Mouse (Mus musculus): ENCODE measurements around the gene Mrpl50. TPM values are rescaled to one million over a fixed set of nuclear protein-coding genes. Genes with fewer than 3 reads are reported as not detected.
A peak's percentile ranks its signal among the peaks of the same experiment; 100 is the strongest.

The Mrpl50 gene
- 1.4 TPM in 1 of 2 replicates, not detected in the other for polyA plus RNA-seq (2012; ENCODE audit: insufficient read depth, low replicate concordance)

- no peak for TF ChIP-seq GATA1 (IDR thresholded peaks at IDR 0.05; ENCODE audit: borderline replicate concordance, low read length)
- TF ChIP-seq FLI1 (IDR thresholded peaks at IDR 0.05; ENCODE audit: low read length), result no peak
- H3K9me3 ChIP-seq, result no peaks in the 10 kb centered on the region
- peaks cover 39% of the 10 kb centered on the region for H3K4me1 ChIP-seq
- H3K36me3 ChIP-seq (replicated peaks; ENCODE audit: low read length), result peaks cover 58% of the 10 kb centered on the region
- H3K27me3 ChIP-seq (replicated peaks), result no peaks in the 10 kb centered on the region
- H3K4me3 ChIP-seq (replicated peaks), result peak within 1 kb of the TSS; percentile 99
Observed at GRCm38 (mm10) chr4:49520572-49521340, at the start of gene Mrpl50, which contains the start of gene Zfp189. Gene Mrpl50, minus strand, starts transcription at chr4:49521093. Gene Zfp189, plus strand, starts transcription at chr4:49521176.

- H3K4me1 ChIP-seq, result peaks cover 31% of the 10 kb centered on the region
- H3K9me3 ChIP-seq, result no peaks in the 10 kb centered on the region
- no peak overlapping the region for H3K4me3 ChIP-seq (replicated peaks)
- no peaks in the 10 kb centered on the region for H3K27me3 ChIP-seq (replicated peaks)
- TF ChIP-seq FLI1 (IDR thresholded peaks at IDR 0.05; ENCODE audit: low read length), result no peak
- no peak for TF ChIP-seq GATA1 (IDR thresholded peaks at IDR 0.05; ENCODE audit: borderline replicate concordance, low read length)
- H3K36me3 ChIP-seq (replicated peaks; ENCODE audit: low read length), result no peaks in the 10 kb centered on the region
Observed at GRCm38 (mm10) chr4:49567613-49568012, 46.7 kb upstream of the Mrpl50 start.

DNA sequence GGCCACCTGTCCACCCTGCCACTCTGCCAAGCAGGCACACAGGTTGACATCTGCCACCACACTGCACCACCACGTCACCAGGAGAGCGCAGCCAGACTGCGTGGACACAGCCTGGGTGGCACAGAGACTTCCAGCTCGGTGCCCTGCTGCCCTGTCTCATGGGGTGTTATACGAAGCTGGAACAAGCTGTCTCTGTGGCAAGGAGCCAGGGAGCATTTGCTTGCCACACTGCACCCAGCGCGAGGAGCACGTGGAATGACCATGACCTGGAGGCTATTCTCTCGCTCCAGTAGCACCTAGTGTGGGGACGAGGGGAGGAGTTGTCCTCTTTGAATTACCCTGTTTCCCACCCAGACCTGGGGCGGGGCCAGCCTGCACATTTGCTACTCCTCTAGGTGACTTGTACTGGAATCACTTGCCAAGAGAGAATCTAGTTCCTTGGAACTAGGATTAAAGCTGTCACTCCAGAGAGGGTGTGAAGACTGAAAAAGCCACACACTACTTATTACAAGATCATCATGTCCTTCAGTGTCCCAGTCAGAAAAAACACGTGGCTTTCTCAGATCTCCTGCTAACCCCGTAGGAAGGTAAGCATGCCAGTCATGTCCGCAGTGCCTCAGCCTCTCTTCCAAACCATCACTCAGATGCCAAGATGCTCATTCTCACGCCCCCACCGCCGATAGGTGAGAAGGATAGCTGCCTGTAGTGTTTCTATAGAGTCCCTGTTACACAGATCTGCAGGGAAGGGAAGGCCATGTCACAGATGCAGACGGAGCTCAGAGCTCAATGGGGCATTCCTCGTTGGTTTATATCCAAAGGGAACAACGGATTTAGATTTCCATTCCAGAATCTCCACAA is 39.3 kb upstream of the Mrpl50 start:
- Histone ChIP-seq H3K27me3 (replicated peaks) (peaks cover 11% of the 10 kb centered on the region), H3K36me3 (replicated peaks; ENCODE audit: low read length) (no peaks in the 10 kb centered on the region), H3K9me3 (0 out of 2 replicates have a peak, but pooled peaks cover 3% of the 10 kb centered on the region), H3K4me3 (replicated peaks) (peak overlapping the region; percentile 25), H3K4me1 (no peaks in the 10 kb centered on the region)
- TF ChIP-seq FLI1 (IDR thresholded peaks at IDR 0.05; ENCODE audit: low read length), result no peak
- no peak for TF ChIP-seq GATA1 (IDR thresholded peaks at IDR 0.05; ENCODE audit: borderline replicate concordance, low read length)

DNA sequence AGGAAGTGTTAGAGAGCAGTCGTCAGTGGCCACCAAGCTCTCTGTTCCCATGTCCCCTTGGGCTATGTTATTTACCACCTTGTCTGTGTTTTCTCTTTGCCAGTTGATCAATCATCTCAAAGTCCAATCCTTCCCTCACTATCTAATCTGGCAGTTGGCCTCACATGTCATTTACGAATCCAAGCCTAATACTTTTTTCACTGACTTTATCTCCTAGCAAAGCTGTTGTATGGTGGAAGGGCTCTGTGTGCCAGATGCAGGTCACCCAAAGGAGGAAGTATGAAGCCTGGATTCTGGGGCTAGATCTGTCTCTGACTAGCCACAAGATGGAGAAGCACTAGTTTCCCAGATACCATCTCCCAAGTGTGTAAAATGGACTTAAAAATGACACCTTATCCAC is 37.3 kb upstream of the Mrpl50 start:
- H3K36me3 ChIP-seq (replicated peaks; ENCODE audit: low read length), result no peaks in the 10 kb centered on the region
- TF ChIP-seq FLI1 (IDR thresholded peaks at IDR 0.05; ENCODE audit: low read length) (no peak), GATA1 (IDR thresholded peaks at IDR 0.05; ENCODE audit: borderline replicate concordance, low read length) (no peak)
- peaks cover 14% of the 10 kb centered on the region for H3K27me3 ChIP-seq (replicated peaks)
- 0 out of 2 replicates have a peak, but pooled peaks cover 3% of the 10 kb centered on the region for H3K9me3 ChIP-seq
- no peaks in the 10 kb centered on the region for H3K4me1 ChIP-seq
- H3K4me3 ChIP-seq (replicated peaks), result no peak overlapping the region

GRCm38 (mm10) chr4:49557375-49557774 is 36.5 kb upstream of the Mrpl50 start:
- TF ChIP-seq GATA1 (IDR thresholded peaks at IDR 0.05; ENCODE audit: borderline replicate concordance, low read length) (no peak), FLI1 (IDR thresholded peaks at IDR 0.05; ENCODE audit: low read length) (no peak)
- Histone ChIP-seq H3K9me3 (0 out of 2 replicates have a peak, but pooled peaks cover 3% of the 10 kb centered on the region), H3K27me3 (replicated peaks) (peaks cover 14% of the 10 kb centered on the region), H3K4me1 (no peaks in the 10 kb centered on the region), H3K36me3 (replicated peaks; ENCODE audit: low read length) (no peaks in the 10 kb centered on the region), H3K4me3 (replicated peaks) (no peak overlapping the region)

GRCm38 (mm10) chr4:49553380-49553779 is 32.5 kb upstream of the Mrpl50 start:
- H3K4me1 ChIP-seq, result no peaks in the 10 kb centered on the region
- TF ChIP-seq FLI1 (IDR thresholded peaks at IDR 0.05; ENCODE audit: low read length), result no peak
- no peak for TF ChIP-seq GATA1 (IDR thresholded peaks at IDR 0.05; ENCODE audit: borderline replicate concordance, low read length)
- H3K9me3 ChIP-seq, result no peaks in the 10 kb centered on the region

GRCm38 (mm10) chr4:49549383-49549782 is 28.5 kb upstream of the Mrpl50 start, which contains the start of gene Aldob:
Gene Aldob, minus strand, starts transcription at chr4:49549546.
- Histone ChIP-seq H3K36me3 (replicated peaks; ENCODE audit: low read length) (no peaks in the 10 kb centered on the region), H3K27me3 (replicated peaks) (peaks cover 4% of the 10 kb centered on the region), H3K9me3 (no peaks in the 10 kb centered on the region), H3K4me1 (no peaks in the 10 kb centered on the region), H3K4me3 (replicated peaks) (no peak within 1 kb of the TSS)
- no peak for TF ChIP-seq FLI1 (IDR thresholded peaks at IDR 0.05; ENCODE audit: low read length)
- no peak for TF ChIP-seq GATA1 (IDR thresholded peaks at IDR 0.05; ENCODE audit: borderline replicate concordance, low read length)

More at GRCm38 (mm10) chr4:49553380-49553779, 32.5 kb upstream of the Mrpl50 start:
- Histone ChIP-seq H3K27me3 (replicated peaks) (peaks cover 3% of the 10 kb centered on the region), H3K4me3 (replicated peaks) (no peak overlapping the region), H3K36me3 (replicated peaks; ENCODE audit: low read length) (no peaks in the 10 kb centered on the region)

DNA sequence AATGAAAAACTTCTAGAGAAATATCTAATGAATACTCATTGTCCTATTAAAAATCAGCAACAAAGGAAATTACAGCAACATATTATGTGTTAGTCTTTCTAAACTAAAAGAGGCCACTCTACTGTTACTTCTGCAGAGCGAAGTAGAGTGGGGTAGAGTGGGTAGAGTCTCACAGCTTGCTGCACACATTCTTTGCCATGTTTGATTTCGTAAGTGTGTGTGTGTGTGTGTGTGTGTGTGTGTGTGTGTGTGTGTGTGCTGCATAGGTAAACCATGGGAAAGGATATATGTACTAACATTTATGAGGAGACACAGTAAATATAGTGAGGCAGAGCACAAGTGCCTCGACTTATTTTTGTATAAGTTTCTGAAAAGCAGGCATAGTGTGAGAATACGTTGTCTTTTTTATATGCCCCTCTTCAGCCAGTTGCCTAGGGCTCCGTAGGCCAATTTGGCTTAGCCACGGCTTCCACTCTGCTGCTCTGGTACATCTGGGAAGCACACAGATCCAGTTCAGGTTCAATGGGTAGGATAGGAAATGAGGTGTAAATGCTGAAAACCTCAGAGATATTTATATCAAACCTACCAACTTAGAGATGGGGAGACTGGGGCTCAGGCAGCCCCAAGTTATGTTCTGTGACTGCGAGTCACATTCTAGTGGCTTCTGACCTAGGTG is 26.8 kb upstream of the Mrpl50 start:
- Histone ChIP-seq H3K9me3 (no peaks in the 10 kb centered on the region), H3K4me1 (no peaks in the 10 kb centered on the region), H3K4me3 (replicated peaks) (no peak overlapping the region), H3K27me3 (replicated peaks) (peaks cover 2% of the 10 kb centered on the region), H3K36me3 (replicated peaks; ENCODE audit: low read length) (no peaks in the 10 kb centered on the region)
- TF ChIP-seq FLI1 (IDR thresholded peaks at IDR 0.05; ENCODE audit: low read length), result no peak
- no peak for TF ChIP-seq GATA1 (IDR thresholded peaks at IDR 0.05; ENCODE audit: borderline replicate concordance, low read length)

- H3K4me1 ChIP-seq, result no peaks in the 10 kb centered on the region
- H3K27me3 ChIP-seq (replicated peaks), result peaks cover 2% of the 10 kb centered on the region
- TF ChIP-seq GATA1 (IDR thresholded peaks at IDR 0.05; ENCODE audit: borderline replicate concordance, low read length), result no peak
- no peaks in the 10 kb centered on the region for H3K36me3 ChIP-seq (replicated peaks; ENCODE audit: low read length)
- no peak overlapping the region for H3K4me3 ChIP-seq (replicated peaks)
- H3K9me3 ChIP-seq, result no peaks in the 10 kb centered on the region
Observed at GRCm38 (mm10) chr4:49546873-49547543, 26.1 kb upstream of the Mrpl50 start.

All from megakaryocyte, embryonic 14.5 days (primary cell).